Mouse (Mus musculus) ES-E14 (cell line): ENCODE data around the gene Btbd2.

Experiments used
- HCFC1 ChIP-seq: IDR thresholded peaks from 2 replicates; pipeline ENCODE4 v1.6.1; 2012; ENCODE audit warnings: low read length, inconsistent platforms, borderline replicate concordance; ENCODE audit not compliant: insufficient read depth
- MAFK ChIP-seq: IDR thresholded peaks from 2 replicates; pipeline ENCODE4 v1.6.1; 2014; ENCODE audit warnings: mild to moderate bottlenecking, low read depth, low read length, inconsistent platforms; ENCODE audit not compliant: insufficient read depth
- ZC3H11A ChIP-seq: IDR thresholded peaks from 2 replicates; pipeline ENCODE4 v1.6.1; 2012; ENCODE audit warnings: low read depth, mild to moderate bottlenecking, inconsistent platforms, low read length, borderline replicate concordance
- ZNF384 ChIP-seq: IDR thresholded peaks from 2 replicates; pipeline ENCODE4 v1.6.1; 2012; ENCODE audit warnings: low read depth, low read length, inconsistent platforms

- no peak for TF ChIP-seq ZC3H11A
- TF ChIP-seq MAFK = no peak
- TF ChIP-seq HCFC1 = no peak
- TF ChIP-seq ZNF384 = no peak
Observed at GRCm38 (mm10) chr10:80695801-80696501, 39.1 kb upstream of the Btbd2 start.
